Mouse (Mus musculus) kidney, adult 2 months (tissue): ENCODE measurements around the gene Erc2.

Experiments
- CTCF ChIP-seq: fragments of 200-500 bp; conservative IDR thresholded peaks from 2 replicates; pipeline ENCODE4 v1.5.1; 2011; ENCODE audit warnings: low read depth, mild to moderate bottlenecking, control low read depth, low read length, moderate library complexity, mixed read lengths; ENCODE audit not compliant: insufficient read depth, insufficient read length
- POLR2A ChIP-seq: fragments of 200-500 bp; IDR thresholded peaks from one replicate; pipeline ENCODE4 v1.6.1; 2011; ENCODE audit warnings: low read depth, low read length, control low read depth

DNA sequence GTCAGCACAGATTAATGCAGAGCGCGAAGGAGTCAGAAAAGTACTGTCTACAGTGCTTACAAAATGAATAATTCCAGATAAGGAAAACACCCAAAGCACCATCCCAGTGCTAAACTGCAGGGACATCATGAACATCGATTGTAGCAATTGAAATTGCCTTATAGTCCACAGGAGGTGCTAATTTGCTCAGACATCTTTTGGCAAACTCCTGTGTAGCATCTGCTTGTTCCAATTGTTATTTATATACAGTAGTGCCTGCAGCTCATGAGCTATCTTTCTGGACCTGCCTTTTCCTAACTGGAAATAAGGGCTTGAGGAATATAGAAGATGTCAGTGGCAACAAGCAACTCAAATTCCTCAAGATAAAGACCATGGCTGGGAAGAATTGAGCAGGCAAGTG, 362.5 kb downstream of the Erc2 start:
- TF ChIP-seq CTCF, result no peak
- no peak for TF ChIP-seq POLR2A
